Mouse (Mus musculus): Measurements from ENCODE around the gene Plk1. TPM values are rescaled to one million over a fixed set of nuclear protein-coding genes. Genes with fewer than 3 reads are reported as not detected.
A peak's percentile ranks its signal among the peaks of the same experiment; 100 is the strongest.

The Plk1 gene
- 108 TPM in 2 replicates for polyA plus RNA-seq (2014; fragmentation: Nextera tagmentation; extraction: Ambion mirVana)

GRCm38 (mm10) chr7:122158915-122159902, at the start of gene Plk1:
TSS of gene Plk1 (plus strand) at chr7:122159439.
- Histone ChIP-seq H3K4me2 (ENCODE audit: low read length) (peak within 1 kb of the TSS; percentile 89), H3K36me3 (ENCODE audit: control insufficient read depth, insufficient read depth, low read length) (peaks cover 19% of the 10 kb centered on the region), H3K27ac (ENCODE audit: low read depth) (peak within 1 kb of the TSS; percentile 79; the same call in 1 of the 2 replicates), H3K27me3 (replicated peaks; ENCODE audit: control insufficient read depth, insufficient read depth, low read length) (no peaks in the 10 kb centered on the region), H3K4me3 (ENCODE audit: low read depth, low read length) (peak within 1 kb of the TSS; percentile 78), H3K9ac (ENCODE audit: low read length) (peak within 1 kb of the TSS; percentile 65), H3K9me3 (ENCODE audit: control insufficient read depth, low read length) (no peaks in the 10 kb centered on the region), H3K4me1 (replicated peaks; ENCODE audit: control insufficient read depth, insufficient read depth, low read length) (peaks cover 31% of the 10 kb centered on the region)
- DNase-seq (ENCODE audit: low spot score) (peak; percentile 93), ATAC-seq (replicated peaks; ENCODE audit: low FRiP score, low TSS enrichment, low read depth) (peak; percentile 94)
- under 1% methylated on average over 63 of the region's 63 CpGs for WGBS

GRCm38 (mm10) chr7:122123518-122123917, 35.7 kb upstream of the Plk1 start:
- Histone ChIP-seq H3K9me3 (ENCODE audit: control insufficient read depth, low read length) (no peaks in the 10 kb centered on the region), H3K27me3 (replicated peaks; ENCODE audit: control insufficient read depth, insufficient read depth, low read length) (no peaks in the 10 kb centered on the region), H3K4me3 (ENCODE audit: low read depth, low read length) (no peak overlapping the region), H3K27ac (ENCODE audit: low read depth) (no peak overlapping the region), H3K4me1 (replicated peaks; ENCODE audit: control insufficient read depth, insufficient read depth, low read length) (no peaks in the 10 kb centered on the region), H3K9ac (ENCODE audit: low read length) (no peak overlapping the region), H3K4me2 (ENCODE audit: low read length) (no peak overlapping the region), H3K36me3 (ENCODE audit: control insufficient read depth, insufficient read depth, low read length) (peaks cover 62% of the 10 kb centered on the region)
- 83% methylated on average over 4 of the region's 4 CpGs for WGBS
- ATAC-seq (replicated peaks; ENCODE audit: low FRiP score, low TSS enrichment, low read depth) (no peak), DNase-seq (ENCODE audit: low spot score) (no peak)

- peaks cover 65% of the 10 kb centered on the region for H3K36me3 ChIP-seq (ENCODE audit: control insufficient read depth, insufficient read depth, low read length)
- H3K4me3 ChIP-seq (ENCODE audit: low read depth, low read length) = no peak overlapping the region
- DNase-seq (ENCODE audit: low spot score) (no peak), ATAC-seq (replicated peaks; ENCODE audit: low FRiP score, low TSS enrichment, low read depth) (no peak)
- H3K9ac ChIP-seq (ENCODE audit: low read length) = no peak overlapping the region
- no peaks in the 10 kb centered on the region for H3K4me1 ChIP-seq (replicated peaks; ENCODE audit: control insufficient read depth, insufficient read depth, low read length)
- no peaks in the 10 kb centered on the region for H3K9me3 ChIP-seq (ENCODE audit: control insufficient read depth, low read length)
- no peak overlapping the region for H3K4me2 ChIP-seq (ENCODE audit: low read length)
- H3K27me3 ChIP-seq (replicated peaks; ENCODE audit: control insufficient read depth, insufficient read depth, low read length) = no peaks in the 10 kb centered on the region
- WGBS = 83% methylated on average over 8 of the region's 8 CpGs
- no peak overlapping the region for H3K27ac ChIP-seq (ENCODE audit: low read depth)
Observed at GRCm38 (mm10) chr7:122125636-122126035, 33.6 kb upstream of the Plk1 start.

- 95% methylated on average over 11 of the region's 11 CpGs for WGBS
- no peaks in the 10 kb centered on the region for H3K27me3 ChIP-seq (replicated peaks; ENCODE audit: control insufficient read depth, insufficient read depth, low read length)
- H3K4me2 ChIP-seq (ENCODE audit: low read length) = no peak overlapping the region
- H3K9me3 ChIP-seq (ENCODE audit: control insufficient read depth, low read length) = no peaks in the 10 kb centered on the region
- no peak overlapping the region for H3K4me3 ChIP-seq (ENCODE audit: low read depth, low read length)
- no peak overlapping the region for H3K9ac ChIP-seq (ENCODE audit: low read length)
- ATAC-seq (replicated peaks; ENCODE audit: low FRiP score, low TSS enrichment, low read depth) (no peak), DNase-seq (ENCODE audit: low spot score) (no peak)
- peaks cover 6% of the 10 kb centered on the region; the same call in 1 of the 2 replicates for H3K4me1 ChIP-seq (replicated peaks; ENCODE audit: control insufficient read depth, insufficient read depth, low read length)
- H3K36me3 ChIP-seq (ENCODE audit: control insufficient read depth, insufficient read depth, low read length) = peaks cover 64% of the 10 kb centered on the region
- no peak overlapping the region for H3K27ac ChIP-seq (ENCODE audit: low read depth)
Observed at GRCm38 (mm10) chr7:122126946-122127345, 32.3 kb upstream of the Plk1 start.

- peaks cover 13% of the 10 kb centered on the region; the same call in 1 of the 2 replicates for H3K4me1 ChIP-seq (replicated peaks; ENCODE audit: control insufficient read depth, insufficient read depth, low read length)
- H3K4me3 ChIP-seq (ENCODE audit: low read depth, low read length) = peak overlapping the region; percentile 87
- no peaks in the 10 kb centered on the region for H3K9me3 ChIP-seq (ENCODE audit: control insufficient read depth, low read length)
- H3K36me3 ChIP-seq (ENCODE audit: control insufficient read depth, insufficient read depth, low read length) = peaks cover 50% of the 10 kb centered on the region
- H3K27me3 ChIP-seq (replicated peaks; ENCODE audit: control insufficient read depth, insufficient read depth, low read length) = no peaks in the 10 kb centered on the region
- H3K4me2 ChIP-seq (ENCODE audit: low read length) = peak overlapping the region; percentile 87
- DNase-seq (ENCODE audit: low spot score) (no peak), ATAC-seq (replicated peaks; ENCODE audit: low FRiP score, low TSS enrichment, low read depth) (no peak)
- H3K9ac ChIP-seq (ENCODE audit: low read length) = peak overlapping the region; percentile 90
- H3K27ac ChIP-seq (ENCODE audit: low read depth) = no peak overlapping the region
Observed at GRCm38 (mm10) chr7:122131834-122132233, 27.4 kb upstream of the Plk1 start.

- no peaks in the 10 kb centered on the region for H3K9me3 ChIP-seq (ENCODE audit: control insufficient read depth, low read length)
- peak within 1 kb of the TSS; percentile 90 for H3K9ac ChIP-seq (ENCODE audit: low read length)
- WGBS = under 1% methylated on average over 54 of the region's 54 CpGs
- no peaks in the 10 kb centered on the region for H3K27me3 ChIP-seq (replicated peaks; ENCODE audit: control insufficient read depth, insufficient read depth, low read length)
- H3K4me3 ChIP-seq (ENCODE audit: low read depth, low read length) = peak within 1 kb of the TSS; percentile 87
- DNase-seq (ENCODE audit: low spot score) (peak; percentile 99), ATAC-seq (replicated peaks; ENCODE audit: low FRiP score, low TSS enrichment, low read depth) (peak; percentile 96)
- peaks cover 51% of the 10 kb centered on the region for H3K36me3 ChIP-seq (ENCODE audit: control insufficient read depth, insufficient read depth, low read length)
- peak within 1 kb of the TSS; percentile 87 for H3K4me2 ChIP-seq (ENCODE audit: low read length)
- H3K4me1 ChIP-seq (replicated peaks; ENCODE audit: control insufficient read depth, insufficient read depth, low read length) = peaks cover 13% of the 10 kb centered on the region; the same call in 1 of the 2 replicates
- peak within 1 kb of the TSS; percentile 51; the same call in 1 of the 2 replicates for H3K27ac ChIP-seq (ENCODE audit: low read depth)
Observed at GRCm38 (mm10) chr7:122132497-122133337, 26.5 kb upstream of the Plk1 start, which contains the start of the genes Palb2 and Dctn5. TSS of gene Palb2 (minus strand) at chr7:122132985. TSS of gene Dctn5 (plus strand) at chr7:122133041.

- no peak overlapping the region for H3K27ac ChIP-seq (ENCODE audit: low read depth)
- H3K4me1 ChIP-seq (replicated peaks; ENCODE audit: control insufficient read depth, insufficient read depth, low read length) = peaks cover 13% of the 10 kb centered on the region; the same call in 1 of the 2 replicates
- peak overlapping the region; percentile 77 for H3K4me2 ChIP-seq (ENCODE audit: low read length)
- no peaks in the 10 kb centered on the region for H3K9me3 ChIP-seq (ENCODE audit: control insufficient read depth, low read length)
- peak overlapping the region; percentile 90 for H3K9ac ChIP-seq (ENCODE audit: low read length)
- DNase-seq (ENCODE audit: low spot score) (no peak), ATAC-seq (replicated peaks; ENCODE audit: low FRiP score, low TSS enrichment, low read depth) (no peak)
- H3K4me3 ChIP-seq (ENCODE audit: low read depth, low read length) = peak overlapping the region; percentile 87
- WGBS = 15% methylated on average over 8 of the region's 8 CpGs
- H3K36me3 ChIP-seq (ENCODE audit: control insufficient read depth, insufficient read depth, low read length) = peaks cover 51% of the 10 kb centered on the region
- H3K27me3 ChIP-seq (replicated peaks; ENCODE audit: control insufficient read depth, insufficient read depth, low read length) = no peaks in the 10 kb centered on the region
Observed at GRCm38 (mm10) chr7:122133338-122133625, 26.0 kb upstream of the Plk1 start.

GRCm38 (mm10) chr7:122135070-122135469, 24.2 kb upstream of the Plk1 start:
- peaks cover 57% of the 10 kb centered on the region for H3K36me3 ChIP-seq (ENCODE audit: control insufficient read depth, insufficient read depth, low read length)
- H3K4me1 ChIP-seq (replicated peaks; ENCODE audit: control insufficient read depth, insufficient read depth, low read length) = peaks cover 13% of the 10 kb centered on the region; the same call in 1 of the 2 replicates
- DNase-seq (ENCODE audit: low spot score) = no peak
- H3K27ac ChIP-seq (ENCODE audit: low read depth) = no peak overlapping the region
- no peak overlapping the region for H3K4me3 ChIP-seq (ENCODE audit: low read depth, low read length)
- no peak for ATAC-seq (replicated peaks; ENCODE audit: low FRiP score, low TSS enrichment, low read depth)
- no peaks in the 10 kb centered on the region for H3K9me3 ChIP-seq (ENCODE audit: control insufficient read depth, low read length)
- no peak overlapping the region for H3K9ac ChIP-seq (ENCODE audit: low read length)
- 71% methylated on average over 10 of the region's 10 CpGs for WGBS
- H3K27me3 ChIP-seq (replicated peaks; ENCODE audit: control insufficient read depth, insufficient read depth, low read length) = no peaks in the 10 kb centered on the region
- H3K4me2 ChIP-seq (ENCODE audit: low read length) = no peak overlapping the region
